Mouse (Mus musculus) embryonic facial prominence, embryonic 11.5 days (tissue): ENCODE data around the gene C2cd4a. TPM values are rescaled to one million over a fixed set of nuclear protein-coding genes. Genes with fewer than 3 reads are reported as not detected.
A peak's percentile ranks its signal among the peaks of the same experiment; 100 is the strongest.

Source experiments
- ATAC-seq: fragments of 200-750 bp; cut with Nextera tagmentation; replicated peaks from 2 replicates; pipeline ENCODE4 v1.8.0; 2017; ENCODE audit warnings: low read depth; ENCODE audit not compliant: insufficient number of reproducible peaks, low FRiP score, low TSS enrichment
- DNase-seq: peaks from one replicate; pipeline ENCODE4 v3.0.0-alpha.2; 2015; ENCODE audit warnings: low spot score
- H3K27ac ChIP-seq: fragments of 300-500 bp; sonication (generic); replicated peaks from 2 replicates; pipeline ENCODE4 v1.5.1; 2014; ENCODE audit warnings: mild to moderate bottlenecking, low read depth, low read length, control low read depth
- H3K27me3 ChIP-seq: fragments of 300-500 bp; sonication (generic); 2 replicates; pipeline ENCODE4 v1.6.1; 2014; ENCODE audit warnings: mild to moderate bottlenecking, low read length, moderate library complexity, mixed read lengths; ENCODE audit not compliant: control insufficient read depth, insufficient read depth
- H3K36me3 ChIP-seq: fragments of 300-500 bp; sonication (generic); replicated peaks from 2 replicates; pipeline ENCODE4 v1.6.1; 2014; ENCODE audit warnings: low read depth, mild to moderate bottlenecking, low read length, moderate library complexity, mixed read lengths; ENCODE audit not compliant: control insufficient read depth, insufficient read depth
- H3K4me1 ChIP-seq: fragments of 300-500 bp; sonication (generic); 2 replicates; pipeline ENCODE4 v1.6.1; 2014; ENCODE audit warnings: low read length, mixed read lengths; ENCODE audit not compliant: control insufficient read depth, insufficient read depth
- H3K4me2 ChIP-seq: fragments of 300-500 bp; sonication (generic); 2 replicates; pipeline ENCODE4 v1.6.1; 2014; ENCODE audit warnings: low read depth, mild to moderate bottlenecking, control low read depth, low read length, moderate library complexity
- H3K4me3 ChIP-seq: fragments of 300-500 bp; sonication (generic); 2 replicates; pipeline ENCODE4 v1.5.1; 2014; ENCODE audit warnings: low read depth, low read length, control low read depth
- H3K9ac ChIP-seq: fragments of 300-500 bp; sonication (generic); replicated peaks from 2 replicates; pipeline ENCODE4 v1.6.1; 2014; ENCODE audit warnings: mild to moderate bottlenecking, control low read depth, low read length
- H3K9me3 ChIP-seq: fragments of 300-500 bp; sonication (generic); replicated peaks from 2 replicates; pipeline ENCODE4 v1.6.1; 2016; ENCODE audit warnings: mild to moderate bottlenecking, low read length, inconsistent platforms, mixed read lengths; ENCODE audit not compliant: control insufficient read depth
- WGBS: fragments of 180-500 bp; shearing (Covaris S2); extraction: QIAGEN DNeasy Blood & Tissue Kit; methylation state at CpG from one replicate; pipeline ENCODE4 v1.1.7; 2014; 5-methylcytosine and 5-hydroxymethylcytosine counted together
- polyA plus RNA-seq: library from polyadenylated mRNA; unstranded; fragments of >200 nt; fragmentation: Nextera tagmentation; extraction: Ambion mirVana; gene quantifications from 2 replicates; pipeline ENCODE4 v1.2.1, GENCODE M21; 2014

Gene C2cd4a
- polyA plus RNA-seq, 1 experiment from 2014 or later = not detected

DNA sequence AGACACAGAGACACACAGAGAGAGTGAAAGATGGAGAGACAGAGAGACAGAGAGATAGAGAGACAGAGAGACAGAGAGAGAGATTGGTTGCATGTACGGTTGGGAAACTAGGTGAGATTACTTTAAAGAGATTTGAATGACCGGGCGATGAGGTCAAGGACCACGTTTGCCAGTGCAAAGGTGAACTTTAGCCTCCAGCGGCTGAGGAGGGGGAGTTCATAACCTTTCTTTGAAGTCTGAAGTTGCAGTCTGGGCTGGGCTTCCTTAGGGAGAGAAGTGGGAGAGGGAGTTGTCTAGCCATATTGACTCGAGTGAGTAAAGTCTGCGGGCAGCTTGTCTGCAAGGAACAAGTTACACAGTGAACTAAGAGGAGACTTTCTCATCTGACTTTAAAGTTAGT is 33.3 kb upstream of the C2cd4a start:
- DNase-seq = no peak
- Histone ChIP-seq H3K4me1 (no peaks in the 10 kb centered on the region), H3K9me3 (no peaks in the 10 kb centered on the region), H3K27ac (no peak overlapping the region), H3K4me2 (no peak overlapping the region), H3K9ac (no peak overlapping the region), H3K36me3 (no peaks in the 10 kb centered on the region), H3K4me3 (no peak overlapping the region), H3K27me3 (no peaks in the 10 kb centered on the region)
- WGBS = 30% methylated on average over 7 of the region's 7 CpGs
- no peak for ATAC-seq

GRCm38 (mm10) chr9:67864011-67864410 is 31.9 kb upstream of the C2cd4a start:
- Histone ChIP-seq H3K27me3 (no peaks in the 10 kb centered on the region), H3K9ac (no peak overlapping the region), H3K36me3 (no peaks in the 10 kb centered on the region), H3K4me2 (no peak overlapping the region), H3K4me1 (no peaks in the 10 kb centered on the region), H3K9me3 (no peaks in the 10 kb centered on the region), H3K4me3 (no peak overlapping the region), H3K27ac (no peak overlapping the region)
- WGBS = 40% methylated on average over 4 of the region's 4 CpGs
- no peak for DNase-seq
- ATAC-seq = no peak

DNA sequence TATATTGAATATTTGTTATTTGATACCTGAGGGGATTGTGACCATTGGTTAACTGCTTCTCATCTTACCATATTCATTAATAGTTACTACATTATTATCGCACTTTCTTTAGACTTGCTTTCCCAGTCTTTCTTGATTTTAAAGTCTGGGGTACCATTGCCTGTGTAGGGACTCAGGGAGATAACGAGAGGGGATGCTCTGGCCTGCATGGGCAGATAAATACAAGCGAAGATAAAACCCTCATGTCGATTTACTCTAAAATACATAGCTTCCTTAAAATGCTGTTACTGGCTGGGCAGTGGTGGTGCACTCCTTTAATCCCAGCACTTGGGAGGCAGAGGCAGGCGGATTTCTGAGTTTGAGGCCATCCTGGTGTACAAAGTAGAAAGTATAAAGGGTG is 31.2 kb upstream of the C2cd4a start:
- H3K36me3 ChIP-seq = no peaks in the 10 kb centered on the region
- H3K4me1 ChIP-seq = no peaks in the 10 kb centered on the region
- no peak overlapping the region for H3K4me3 ChIP-seq
- no peaks in the 10 kb centered on the region for H3K9me3 ChIP-seq
- 89% methylated on average over 5 of the region's 5 CpGs for WGBS
- ATAC-seq = no peak
- H3K27me3 ChIP-seq = no peaks in the 10 kb centered on the region
- H3K9ac ChIP-seq = no peak overlapping the region
- DNase-seq = no peak
- no peak overlapping the region for H3K27ac ChIP-seq
- H3K4me2 ChIP-seq = no peak overlapping the region

DNA sequence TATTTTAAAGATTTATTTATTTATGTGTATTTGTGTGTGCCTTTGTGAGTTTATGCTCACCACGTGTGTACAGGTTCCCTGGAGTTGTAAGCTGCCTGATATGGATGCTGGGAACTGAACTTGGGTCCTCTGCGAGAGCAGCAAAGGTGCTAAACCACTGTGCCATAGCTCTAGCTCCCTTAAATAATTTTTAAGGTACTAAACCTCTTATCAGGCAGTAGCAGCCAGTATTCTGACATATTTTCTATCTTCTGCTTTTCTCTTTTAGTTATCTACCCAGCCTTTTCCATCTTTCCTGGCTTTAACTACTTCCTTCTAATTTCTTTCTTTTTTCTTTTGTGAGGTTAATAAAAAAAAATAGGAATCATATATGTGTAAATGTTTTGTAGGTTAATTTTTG is 28.1 kb upstream of the C2cd4a start:
- H3K9me3 ChIP-seq = no peaks in the 10 kb centered on the region
- WGBS = 78% methylated on average over 2 of the region's 2 CpGs
- H3K4me3 ChIP-seq = no peak overlapping the region
- no peaks in the 10 kb centered on the region; the same call in 1 of the 2 replicates for H3K36me3 ChIP-seq
- no peak overlapping the region for H3K27ac ChIP-seq
- no peaks in the 10 kb centered on the region for H3K4me1 ChIP-seq
- no peaks in the 10 kb centered on the region for H3K27me3 ChIP-seq
- no peak overlapping the region for H3K4me2 ChIP-seq
- ATAC-seq (no peak), DNase-seq (no peak)
- H3K9ac ChIP-seq = no peak overlapping the region

DNA sequence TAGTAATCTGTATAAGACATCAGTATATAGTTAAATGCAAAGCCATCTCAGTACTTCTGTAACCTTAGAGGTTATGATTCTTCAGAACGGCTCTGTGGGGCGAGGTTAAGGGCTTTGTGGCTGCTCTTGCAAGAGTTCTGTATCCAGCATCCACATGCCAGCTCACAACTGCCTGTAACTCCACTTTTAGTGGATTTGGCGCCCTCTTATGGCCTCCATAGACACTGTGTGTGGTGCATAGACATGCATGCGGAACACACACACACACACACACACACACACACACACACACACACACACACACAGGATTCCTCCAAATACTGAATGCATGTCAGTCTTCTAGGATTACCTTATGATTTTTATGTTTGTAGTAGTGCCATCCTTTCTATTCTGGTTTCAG is 19.0 kb upstream of the C2cd4a start:
- peak; percentile 33 for DNase-seq

GRCm38 (mm10) chr9:67849846-67850245 is 17.7 kb upstream of the C2cd4a start:
- Histone ChIP-seq H3K9me3 (no peaks in the 10 kb centered on the region), H3K9ac (no peak overlapping the region), H3K36me3 (no peaks in the 10 kb centered on the region), H3K27me3 (no peaks in the 10 kb centered on the region), H3K4me3 (no peak overlapping the region), H3K4me1 (no peaks in the 10 kb centered on the region), H3K4me2 (no peak overlapping the region), H3K27ac (no peak overlapping the region)
- 96% methylated on average over 3 of the region's 3 CpGs for WGBS
- DNase-seq = no peak
- ATAC-seq = no peak

More for the DNA sequence above, 19.0 kb upstream of the C2cd4a start:
- H3K9ac ChIP-seq = no peak overlapping the region
- WGBS = 74% methylated on average over 4 of the region's 4 CpGs
- H3K4me3 ChIP-seq = no peak overlapping the region
- no peaks in the 10 kb centered on the region for H3K9me3 ChIP-seq
- no peaks in the 10 kb centered on the region for H3K4me1 ChIP-seq
- H3K27ac ChIP-seq = no peak overlapping the region
- H3K4me2 ChIP-seq = no peak overlapping the region
- ATAC-seq = no peak
- H3K36me3 ChIP-seq = no peaks in the 10 kb centered on the region
- no peaks in the 10 kb centered on the region for H3K27me3 ChIP-seq

DNA sequence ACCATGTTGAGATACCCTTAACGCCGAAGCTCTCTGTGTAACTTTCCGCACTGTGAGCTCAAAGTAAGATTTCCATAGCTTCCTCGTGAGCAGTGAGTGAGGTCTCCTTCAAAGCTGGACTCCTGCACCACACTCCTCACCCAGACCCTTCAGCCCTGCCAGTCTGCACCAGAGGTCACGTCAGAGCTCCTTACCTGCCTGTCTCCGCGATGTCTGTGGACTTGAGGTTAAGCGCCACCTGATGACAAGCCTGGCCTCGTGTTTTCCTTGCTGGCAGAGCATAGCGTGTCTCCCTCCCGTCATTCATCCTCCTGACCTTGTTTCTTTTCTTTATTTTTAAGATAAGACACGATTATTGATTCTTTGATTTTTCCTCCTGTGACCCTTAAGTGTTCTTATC is 17.3 kb upstream of the C2cd4a start:
- Histone ChIP-seq H3K9me3 (no peaks in the 10 kb centered on the region), H3K27me3 (no peaks in the 10 kb centered on the region), H3K9ac (no peak overlapping the region), H3K27ac (no peak overlapping the region), H3K36me3 (no peaks in the 10 kb centered on the region), H3K4me1 (no peaks in the 10 kb centered on the region), H3K4me2 (no peak overlapping the region), H3K4me3 (no peak overlapping the region)
- DNase-seq (no peak), ATAC-seq (no peak)
- 87% methylated on average over 12 of the region's 12 CpGs for WGBS

- no peak for DNase-seq
- Histone ChIP-seq H3K9me3 (no peaks in the 10 kb centered on the region), H3K9ac (no peak overlapping the region), H3K4me1 (no peaks in the 10 kb centered on the region), H3K36me3 (no peaks in the 10 kb centered on the region), H3K4me2 (no peak overlapping the region), H3K4me3 (no peak overlapping the region), H3K27me3 (no peaks in the 10 kb centered on the region), H3K27ac (no peak overlapping the region)
- WGBS = 97% methylated on average over 3 of the region's 3 CpGs
- ATAC-seq = no peak
These were observed 15.5 kb upstream of the C2cd4a start for GRCm38 (mm10) chr9:67847606-67848005.
